Mouse (Mus musculus): ENCODE results near the gene Camsap2. TPM values are rescaled to one million over a fixed set of nuclear protein-coding genes. Genes with fewer than 3 reads are reported as not detected.

The Camsap2 gene
- polyA plus RNA-seq, 2 experiments = 15.0 to 17.2 TPM

GRCm38 (mm10) chr1:136333512-136333911 is 12.4 kb downstream of the Camsap2 start:
- H3K4me3 ChIP-seq (replicated peaks; ENCODE audit: low read length) = no peak overlapping the region
- H3K36me3 ChIP-seq (ENCODE audit: control insufficient read depth, insufficient read depth, low read length) = peaks cover 3% of the 10 kb centered on the region; the same call in 1 of the 2 replicates
- no peak overlapping the region for H3K27ac ChIP-seq (replicated peaks; ENCODE audit: low read depth, low read length)
- H3K4me1 ChIP-seq (ENCODE audit: control insufficient read depth, insufficient read depth, low read length) = 0 out of 2 replicates have a peak, but pooled peaks cover 3% of the 10 kb centered on the region
- no peak for DNase-seq (ENCODE audit: low spot score)
- WGBS = 91% methylated on average over 3 of the region's 3 CpGs
- H3K27me3 ChIP-seq (ENCODE audit: control insufficient read depth, insufficient read depth, low read length) = no peaks in the 10 kb centered on the region
- no peaks in the 10 kb centered on the region for H3K9me3 ChIP-seq (ENCODE audit: control insufficient read depth, low read length)
- ATAC-seq (ENCODE audit: low FRiP score, low read depth) = no peak
- no peak for TF ChIP-seq POLR2A (IDR thresholded peaks at IDR 0.05; ENCODE audit: borderline replicate concordance, extremely low read depth, insufficient read depth, insufficient read length)
- H3K9ac ChIP-seq (ENCODE audit: low read depth, low read length, severe bottlenecking) = no peak overlapping the region
- H3K4me2 ChIP-seq (replicated peaks; ENCODE audit: low read depth, low read length, severe bottlenecking) = no peak overlapping the region

GRCm38 (mm10) chr1:136333071-136333470 is 12.8 kb downstream of the Camsap2 start:
- Histone ChIP-seq H3K36me3 (ENCODE audit: control insufficient read depth, insufficient read depth, low read length) (peaks cover 3% of the 10 kb centered on the region; the same call in 1 of the 2 replicates), H3K27me3 (ENCODE audit: control insufficient read depth, insufficient read depth, low read length) (no peaks in the 10 kb centered on the region), H3K9me3 (ENCODE audit: control insufficient read depth, low read length) (no peaks in the 10 kb centered on the region), H3K4me2 (replicated peaks; ENCODE audit: low read depth, low read length, severe bottlenecking) (no peak overlapping the region), H3K9ac (ENCODE audit: low read depth, low read length, severe bottlenecking) (no peak overlapping the region), H3K27ac (replicated peaks; ENCODE audit: low read depth, low read length) (no peak overlapping the region), H3K4me1 (ENCODE audit: control insufficient read depth, insufficient read depth, low read length) (0 out of 2 replicates have a peak, but pooled peaks cover 3% of the 10 kb centered on the region), H3K4me3 (replicated peaks; ENCODE audit: low read length) (no peak overlapping the region)
- DNase-seq (ENCODE audit: low spot score) = no peak
- no peak for ATAC-seq (ENCODE audit: low FRiP score, low read depth)
- TF ChIP-seq POLR2A (IDR thresholded peaks at IDR 0.05; ENCODE audit: borderline replicate concordance, extremely low read depth, insufficient read depth, insufficient read length) = no peak
- WGBS = 84% methylated on average over 7 of the region's 7 CpGs

DNA sequence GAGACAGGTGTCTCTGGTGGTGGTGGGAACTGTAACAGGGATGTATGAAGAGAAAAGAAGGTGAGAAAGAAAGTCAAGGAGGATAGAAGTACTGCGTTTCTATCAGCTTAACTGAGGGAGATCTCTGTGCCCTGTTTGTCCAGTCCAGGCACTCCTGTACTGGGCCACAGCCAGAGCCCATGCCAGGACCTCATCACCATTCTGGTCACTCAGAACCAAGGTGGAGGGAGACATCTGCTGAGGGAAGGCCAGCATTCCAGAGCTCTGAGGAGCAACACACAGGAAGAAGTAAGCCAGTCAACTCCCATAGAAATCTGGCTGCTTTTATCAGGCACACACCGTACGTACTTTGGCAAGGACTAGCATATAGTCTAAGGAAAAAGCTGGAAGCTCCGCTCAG is 14.1 kb downstream of the Camsap2 start:
- 0 out of 2 replicates have a peak, but pooled peaks cover 3% of the 10 kb centered on the region for H3K4me1 ChIP-seq (ENCODE audit: control insufficient read depth, insufficient read depth, low read length)
- no peaks in the 10 kb centered on the region for H3K9me3 ChIP-seq (ENCODE audit: control insufficient read depth, low read length)
- DNase-seq (ENCODE audit: low spot score) (no peak), ATAC-seq (ENCODE audit: low FRiP score, low read depth) (no peak)
- peaks cover 3% of the 10 kb centered on the region; the same call in 1 of the 2 replicates for H3K36me3 ChIP-seq (ENCODE audit: control insufficient read depth, insufficient read depth, low read length)
- WGBS = 93% methylated on average over 4 of the region's 4 CpGs
- no peaks in the 10 kb centered on the region for H3K27me3 ChIP-seq (ENCODE audit: control insufficient read depth, insufficient read depth, low read length)
- no peak overlapping the region for H3K4me2 ChIP-seq (replicated peaks; ENCODE audit: low read depth, low read length, severe bottlenecking)
- H3K27ac ChIP-seq (replicated peaks; ENCODE audit: low read depth, low read length) = no peak overlapping the region
- H3K4me3 ChIP-seq (replicated peaks; ENCODE audit: low read length) = no peak overlapping the region
- no peak overlapping the region for H3K9ac ChIP-seq (ENCODE audit: low read depth, low read length, severe bottlenecking)
- TF ChIP-seq POLR2A (IDR thresholded peaks at IDR 0.05; ENCODE audit: borderline replicate concordance, extremely low read depth, insufficient read depth, insufficient read length) = no peak

DNA sequence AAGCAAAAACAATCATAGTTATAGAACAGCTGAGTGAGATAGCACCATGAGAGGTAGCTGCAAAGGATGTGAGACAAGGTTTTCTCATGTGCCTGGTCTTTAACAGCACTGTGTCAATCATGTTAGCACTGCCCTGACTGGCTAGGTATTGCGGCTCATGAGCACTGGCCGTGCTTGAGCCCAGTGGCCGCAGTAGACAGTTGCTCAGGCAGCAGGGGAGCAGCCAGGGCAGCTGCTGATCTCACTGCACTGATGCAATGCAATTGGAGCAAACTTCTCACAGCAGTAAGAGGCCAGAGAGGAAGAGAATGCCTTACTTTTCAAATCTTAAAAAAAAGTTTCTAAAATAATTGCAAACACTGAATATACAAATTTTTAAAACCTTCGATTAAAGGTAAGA is 16.5 kb downstream of the Camsap2 start:
- Histone ChIP-seq H3K4me3 (replicated peaks; ENCODE audit: low read length) (no peak overlapping the region), H3K9me3 (ENCODE audit: control insufficient read depth, low read length) (no peaks in the 10 kb centered on the region), H3K36me3 (ENCODE audit: control insufficient read depth, insufficient read depth, low read length) (peaks cover 3% of the 10 kb centered on the region; the same call in 1 of the 2 replicates), H3K27ac (replicated peaks; ENCODE audit: low read depth, low read length) (no peak overlapping the region), H3K4me1 (ENCODE audit: control insufficient read depth, insufficient read depth, low read length) (peaks cover 8% of the 10 kb centered on the region; the same call in 1 of the 2 replicates), H3K9ac (ENCODE audit: low read depth, low read length, severe bottlenecking) (no peak overlapping the region), H3K4me2 (replicated peaks; ENCODE audit: low read depth, low read length, severe bottlenecking) (no peak overlapping the region), H3K27me3 (ENCODE audit: control insufficient read depth, insufficient read depth, low read length) (no peaks in the 10 kb centered on the region)
- ATAC-seq (ENCODE audit: low FRiP score, low read depth) = no peak
- no peak for DNase-seq (ENCODE audit: low spot score)
- TF ChIP-seq POLR2A (IDR thresholded peaks at IDR 0.05; ENCODE audit: borderline replicate concordance, extremely low read depth, insufficient read depth, insufficient read length) = no peak
- 83% methylated on average over 4 of the region's 4 CpGs for WGBS

DNA sequence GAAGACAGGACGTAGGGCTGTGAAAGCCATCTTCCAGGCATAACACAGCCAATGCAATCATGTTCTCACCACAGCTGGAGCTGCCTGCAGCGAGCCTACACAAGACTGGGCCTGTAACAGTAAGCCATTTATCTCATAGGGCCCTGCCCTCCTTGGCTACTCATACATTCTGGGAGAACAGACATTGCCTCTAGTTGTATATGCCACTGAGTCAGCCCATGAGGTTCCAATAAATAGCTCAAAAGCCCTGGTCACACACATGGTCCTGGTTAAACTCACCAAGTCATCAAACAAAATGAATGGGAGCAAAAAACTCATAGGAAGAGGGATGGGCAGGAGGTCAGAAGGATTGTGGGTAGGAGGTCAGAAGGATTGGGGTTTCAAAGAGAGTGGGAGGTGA is 17.3 kb downstream of the Camsap2 start:
- Histone ChIP-seq H3K36me3 (ENCODE audit: control insufficient read depth, insufficient read depth, low read length) (peaks cover 9% of the 10 kb centered on the region), H3K27me3 (ENCODE audit: control insufficient read depth, insufficient read depth, low read length) (no peaks in the 10 kb centered on the region), H3K9me3 (ENCODE audit: control insufficient read depth, low read length) (no peaks in the 10 kb centered on the region), H3K4me3 (replicated peaks; ENCODE audit: low read length) (no peak overlapping the region), H3K4me1 (ENCODE audit: control insufficient read depth, insufficient read depth, low read length) (peaks cover 8% of the 10 kb centered on the region; the same call in 1 of the 2 replicates), H3K4me2 (replicated peaks; ENCODE audit: low read depth, low read length, severe bottlenecking) (no peak overlapping the region), H3K27ac (replicated peaks; ENCODE audit: low read depth, low read length) (no peak overlapping the region), H3K9ac (ENCODE audit: low read depth, low read length, severe bottlenecking) (no peak overlapping the region)
- no peak for DNase-seq (ENCODE audit: low spot score)
- WGBS = 16% methylated on average over 2 of the region's 2 CpGs
- ATAC-seq (ENCODE audit: low FRiP score, low read depth) = no peak
- no peak for TF ChIP-seq POLR2A (IDR thresholded peaks at IDR 0.05; ENCODE audit: borderline replicate concordance, extremely low read depth, insufficient read depth, insufficient read length)
